Mouse (Mus musculus): ENCODE measurements around the gene Cenpx. TPM values are rescaled to one million over a fixed set of nuclear protein-coding genes. Genes with fewer than 3 reads are reported as not detected.
A peak's percentile ranks its signal among the peaks of the same experiment; 100 is the strongest.
"Not testable (repeated sequence)": the region's sequence is repeated elsewhere in the genome, so short reads cannot be mapped to it uniquely, and the experiment has no call there.

Cenpx gene
- 100 to 1,000 TPM; 154 to 181 (median 169) TPM for polyA plus RNA-seq (2017; shearing (Covaris generic))

DNA sequence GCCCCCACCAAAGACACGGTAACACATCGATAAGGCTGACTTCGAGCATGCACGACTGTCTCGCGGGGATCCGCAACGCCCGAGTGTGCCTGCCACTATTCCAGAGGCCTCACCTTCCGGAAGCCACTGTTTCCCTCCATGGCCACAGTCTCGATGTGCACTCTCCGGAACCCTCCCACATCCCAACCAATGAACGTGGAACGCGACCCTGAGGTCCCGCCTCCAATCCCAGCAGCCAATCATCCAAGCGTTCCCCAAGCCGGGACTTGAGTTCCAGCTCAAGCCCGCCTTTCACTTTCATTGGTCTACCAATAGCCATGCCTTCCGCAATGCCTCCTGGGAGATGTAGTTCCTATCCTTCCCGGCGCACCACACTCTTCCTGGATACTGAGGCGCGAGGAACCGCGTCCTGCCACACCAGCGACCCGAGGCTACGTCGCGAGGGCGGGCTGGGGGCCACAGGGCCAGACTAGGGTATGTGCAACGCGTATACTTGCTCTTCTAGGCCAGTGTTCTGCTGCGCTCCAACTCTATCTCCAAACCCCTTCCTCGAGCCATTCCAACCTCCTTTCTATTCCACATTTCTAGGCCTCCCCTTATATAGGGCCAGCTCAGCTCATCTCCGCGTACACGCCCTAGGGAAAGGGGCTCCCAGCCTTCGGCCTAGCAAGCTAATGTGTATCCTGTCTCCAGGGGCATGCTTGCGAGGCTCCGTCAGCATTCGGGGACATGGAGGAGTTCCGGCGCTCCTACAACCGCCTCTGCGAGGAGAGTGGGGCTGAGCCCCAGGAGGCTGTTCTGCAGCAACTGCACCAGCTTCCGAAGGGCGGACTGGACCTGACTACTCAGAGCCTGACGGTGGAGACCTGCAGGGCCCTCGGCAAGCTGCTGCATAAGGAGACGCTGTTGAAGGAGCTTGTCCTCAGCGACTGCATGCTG, at the start of gene Cenpx, which contains the start of gene Lrrc45:
Gene Cenpx, minus strand, starts transcription at position 159 of the 939 bp plus-strand sequence.
Gene Lrrc45, plus strand, starts transcription at position 346 of the 939 bp plus-strand sequence.
- peak; percentile 98 for ATAC-seq

DNA sequence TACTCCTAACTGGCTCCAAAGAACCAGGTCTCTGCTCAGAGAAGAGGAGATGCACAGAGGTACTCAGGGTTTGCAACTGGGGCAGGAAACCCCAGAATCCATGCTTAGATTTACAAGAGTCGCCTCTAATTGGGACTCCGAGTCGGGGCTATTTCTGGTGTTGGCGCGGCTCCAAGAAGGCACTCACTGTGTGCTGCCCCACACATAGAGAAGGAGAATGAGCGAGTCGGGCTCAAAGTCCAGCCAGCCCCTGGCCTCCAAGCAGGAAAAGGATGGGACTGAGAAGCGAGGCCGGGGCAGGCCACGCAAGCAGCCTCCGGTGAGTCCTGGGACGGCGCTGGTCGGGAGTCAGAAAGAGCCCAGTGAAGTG, 49.1 kb upstream of the Cenpx start, which contains the start of gene Hmga1b:
Gene Hmga1b, plus strand, starts transcription at position 123 of the 370 bp plus-strand sequence.
- ATAC-seq: not testable (repeated sequence)

DNA sequence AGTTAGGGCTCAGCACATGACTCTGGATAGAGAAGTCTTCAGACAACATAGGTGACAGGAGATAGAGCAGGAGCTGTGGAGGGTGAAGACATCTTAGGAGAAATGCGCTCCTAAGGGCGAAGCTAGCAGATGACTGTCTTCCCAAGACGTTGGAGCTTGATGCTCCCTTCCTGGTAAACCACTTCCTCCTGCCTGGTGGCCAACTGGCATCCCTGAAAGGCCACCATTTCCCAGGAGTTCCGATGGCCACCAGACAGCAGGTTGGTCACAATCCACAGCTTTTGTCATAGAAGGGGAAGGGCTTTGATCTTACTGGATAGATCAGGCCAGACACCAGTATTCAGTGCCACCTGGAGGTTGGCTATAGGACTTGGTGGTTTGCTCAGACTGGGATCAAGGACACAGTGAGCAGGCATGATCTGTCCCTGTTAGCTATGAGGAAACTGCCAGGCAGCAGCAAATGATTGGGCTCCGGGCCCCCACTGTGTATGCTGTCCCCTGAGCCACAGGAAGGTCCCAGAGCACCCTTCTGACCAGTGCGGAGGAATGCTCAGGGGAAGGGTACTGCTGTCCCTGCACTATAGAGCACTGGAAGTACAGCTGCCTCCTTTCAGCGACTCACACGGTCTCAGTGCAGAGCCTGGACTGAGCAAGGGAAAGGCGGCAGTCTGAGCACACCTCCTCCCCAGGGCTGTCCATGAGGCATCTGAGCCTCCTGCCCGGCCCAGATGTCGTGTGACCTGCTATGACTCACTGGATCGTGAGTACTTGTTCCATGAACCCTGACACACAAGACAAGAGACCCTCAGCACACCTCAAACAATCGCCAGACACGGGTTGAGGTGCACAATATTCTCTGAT, 48.5 kb upstream of the Cenpx start:
- no peak for ATAC-seq

DNA sequence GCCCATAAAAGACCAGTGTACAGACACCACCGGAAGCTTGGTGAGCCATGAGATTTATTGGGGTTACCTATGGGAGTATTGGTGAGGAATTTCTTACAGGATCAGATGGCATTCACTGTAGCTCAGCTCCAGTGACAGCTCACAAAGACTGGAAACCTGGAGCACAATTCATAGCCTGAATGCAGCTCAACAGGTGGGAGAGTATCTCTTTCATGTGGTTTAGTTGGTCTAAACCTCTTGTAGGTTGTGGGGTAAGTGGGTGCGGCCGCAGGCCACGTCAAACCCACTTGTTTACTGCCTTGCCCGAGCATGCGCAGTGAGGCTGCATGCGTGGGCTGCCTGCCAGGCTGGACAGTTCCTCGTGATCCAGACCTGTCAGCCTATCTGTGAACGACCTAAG, 46.7 kb upstream of the Cenpx start:
- ATAC-seq: no peak

DNA sequence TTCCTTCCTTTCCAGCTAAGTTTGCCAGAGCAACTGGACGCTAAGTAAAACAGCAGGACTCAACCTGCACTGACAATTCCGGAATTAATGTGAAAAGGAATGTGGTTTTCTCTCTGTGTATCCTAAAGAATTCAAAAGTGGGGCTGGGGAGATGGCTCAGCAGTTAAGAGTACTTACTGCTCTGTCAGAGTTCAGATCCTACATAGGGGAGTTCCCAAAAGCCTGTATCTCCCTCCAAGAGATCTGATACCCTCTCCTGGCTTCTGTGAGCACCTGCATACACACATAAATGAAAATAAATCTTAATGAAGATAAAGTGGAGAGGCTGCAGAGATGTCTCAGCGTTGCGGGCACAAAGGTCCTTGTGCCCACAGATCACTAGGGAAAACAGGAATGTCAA, 38.1 kb upstream of the Cenpx start:
- ATAC-seq: no peak

DNA sequence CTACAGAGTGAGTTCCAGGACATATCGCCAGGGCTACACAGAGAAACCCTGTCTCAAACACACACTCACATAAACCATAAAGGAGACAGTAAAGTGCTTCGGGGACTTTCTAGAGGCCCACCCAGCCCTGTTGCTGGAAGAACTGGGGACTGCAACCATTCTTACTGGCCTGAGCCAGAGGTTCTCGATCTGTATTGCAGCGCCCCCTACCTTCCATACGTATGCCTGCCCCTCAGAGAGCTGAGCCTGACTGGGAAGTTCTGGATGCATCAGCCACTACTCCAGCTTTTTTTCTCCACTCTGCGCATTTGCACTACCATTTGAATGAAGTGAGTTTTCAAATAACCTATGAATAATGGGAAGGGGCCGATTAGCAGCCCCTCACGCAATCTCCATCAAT, 35.9 kb upstream of the Cenpx start:
- ATAC-seq: no peak

DNA sequence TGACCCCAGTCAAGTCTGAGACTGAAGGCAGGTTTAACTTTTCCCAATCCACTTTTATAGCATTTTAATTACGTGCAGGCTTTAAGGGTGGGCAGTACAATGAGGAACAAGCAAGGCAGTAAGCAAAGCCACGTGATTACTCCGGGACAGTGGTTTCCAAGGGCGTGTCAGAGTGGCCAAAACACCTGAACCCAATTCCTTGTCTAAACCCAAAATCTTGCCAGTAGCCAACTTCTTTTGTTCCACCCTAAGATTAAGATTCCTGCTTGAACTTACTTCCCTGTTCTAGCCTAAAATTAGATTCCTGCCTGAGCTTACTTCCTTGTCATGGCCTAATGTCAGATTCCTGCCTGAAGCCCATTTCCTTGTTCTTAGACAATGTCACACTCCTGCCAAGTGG, 34.4 kb upstream of the Cenpx start:
- ATAC-seq: no peak

DNA sequence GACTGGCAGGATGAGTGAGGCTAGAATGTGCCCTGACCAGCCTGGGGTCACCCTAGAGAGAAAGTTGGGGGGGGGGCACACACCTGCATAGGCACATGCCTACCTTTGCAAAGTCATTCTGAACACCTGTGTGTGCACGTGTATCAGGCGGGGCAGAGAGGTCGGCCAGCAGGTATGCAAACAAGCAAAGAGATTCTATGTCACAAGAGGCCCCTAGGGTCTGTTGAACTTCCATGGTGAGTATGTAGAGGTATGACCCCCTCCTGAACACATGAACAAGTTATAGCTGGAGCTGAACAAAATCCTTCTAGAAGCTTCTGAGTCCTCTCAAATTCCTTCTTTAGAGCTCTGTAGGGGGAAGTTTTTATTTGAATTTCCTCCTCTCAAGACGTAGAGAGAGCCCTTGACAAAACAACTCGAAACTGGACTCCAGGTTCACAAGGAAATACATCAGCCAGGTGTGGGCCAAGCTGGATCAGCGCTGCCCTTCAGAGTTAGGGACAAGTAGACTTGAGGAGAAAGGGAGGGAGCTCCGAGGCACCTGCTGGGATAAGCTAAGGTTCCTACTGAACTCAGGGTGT, 30.7 kb upstream of the Cenpx start:
- no peak for ATAC-seq

DNA sequence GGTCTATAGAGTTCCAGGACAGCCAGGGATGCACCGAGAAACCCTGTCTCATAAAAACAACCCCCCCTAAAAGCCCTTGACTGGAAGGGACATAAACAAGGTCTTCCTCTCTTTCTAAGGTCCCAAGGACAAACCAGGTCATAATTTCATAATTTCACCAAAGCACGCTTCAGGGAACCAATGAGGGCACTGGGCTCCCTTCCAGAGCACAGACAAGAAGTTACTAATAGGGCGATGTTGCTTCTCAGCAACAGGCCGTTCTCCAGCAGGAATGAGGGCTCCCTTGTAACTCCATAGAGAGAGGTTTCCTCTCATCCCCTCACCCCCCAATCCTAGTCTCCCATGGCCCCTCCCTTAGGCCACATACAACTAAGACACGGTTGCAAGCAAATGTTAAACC, 27.4 kb upstream of the Cenpx start:
- ATAC-seq: no peak

DNA sequence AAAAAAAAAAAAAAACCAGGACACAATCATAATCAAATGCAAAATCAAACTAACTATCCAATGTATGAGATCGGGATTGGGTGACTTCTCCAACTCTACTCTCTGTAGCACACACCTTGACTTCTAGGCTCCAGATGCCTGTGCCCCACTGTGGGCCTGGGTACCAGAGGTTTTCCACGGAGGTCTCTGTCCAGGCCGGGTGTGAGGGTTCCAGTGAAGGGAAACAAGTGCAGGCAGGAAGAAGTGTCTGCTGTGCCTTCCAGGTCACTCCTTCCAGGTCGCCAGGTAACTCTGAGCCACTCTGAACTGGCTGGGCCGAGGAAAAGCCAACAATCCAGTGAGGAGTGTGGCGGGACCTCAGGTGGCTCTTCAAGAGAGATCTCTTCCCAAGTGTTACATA, 22.9 kb upstream of the Cenpx start:
- no peak for ATAC-seq

DNA sequence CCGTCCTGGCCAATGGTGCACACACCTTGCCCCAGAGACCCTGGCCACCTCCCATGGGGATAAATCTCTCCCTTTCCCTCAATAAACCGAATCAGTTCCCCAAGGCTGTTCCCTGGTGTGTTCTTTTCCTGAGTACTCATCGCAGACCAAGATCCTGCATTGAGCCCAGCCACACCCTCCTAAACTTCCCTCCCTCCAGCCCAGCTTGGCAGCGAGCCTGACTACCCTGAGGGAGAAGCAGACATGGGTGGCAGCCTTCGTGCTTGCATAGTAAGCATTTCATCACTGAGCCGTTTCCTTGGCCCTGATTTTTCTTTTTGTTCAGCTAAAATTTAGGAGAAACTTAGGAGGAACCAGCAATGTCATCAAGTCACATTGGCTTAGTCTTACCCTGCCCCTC, 20.0 kb upstream of the Cenpx start:
- no peak for ATAC-seq

DNA sequence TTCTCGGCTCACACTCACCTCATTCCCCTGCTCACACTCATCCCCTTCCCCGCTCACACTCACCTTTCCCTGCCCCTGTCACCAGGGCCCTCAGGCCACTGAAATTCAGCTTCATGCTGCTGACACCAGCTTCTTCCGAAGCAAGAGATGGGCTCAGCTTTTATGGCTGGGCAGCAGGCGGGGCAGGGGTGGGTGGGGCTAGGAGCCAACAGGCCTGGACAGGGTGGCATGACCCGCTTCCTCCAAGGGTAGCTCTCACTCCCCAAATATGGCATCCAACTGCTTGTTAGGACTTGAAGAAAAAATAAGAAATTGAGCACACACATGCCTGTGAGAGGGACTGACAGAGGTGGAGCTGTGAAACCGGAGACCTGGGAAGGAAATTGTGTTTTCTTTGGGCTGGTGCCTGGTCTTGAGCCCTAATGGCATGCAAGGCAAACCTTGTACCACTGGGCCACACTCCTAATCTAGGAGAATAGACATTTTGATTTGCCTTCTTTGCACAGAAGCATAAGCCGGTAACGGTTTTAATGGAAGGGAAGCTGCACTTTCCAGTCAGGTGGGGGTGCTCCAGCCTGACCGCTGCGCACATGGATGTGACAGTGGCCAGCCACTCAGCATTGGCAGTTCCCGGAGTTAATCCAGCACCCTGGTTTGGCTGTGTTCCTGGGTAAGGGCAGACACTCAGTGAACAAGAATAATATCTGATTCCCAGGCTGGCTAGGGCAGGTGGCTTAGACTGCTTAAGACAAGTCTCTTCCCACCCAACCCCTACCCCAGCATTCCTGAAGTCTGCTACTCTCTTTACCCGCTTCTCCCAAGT, 18.5 kb upstream of the Cenpx start, which contains the start of gene Cbr2:
Gene Cbr2, minus strand, starts transcription at position 257 of the 823 bp plus-strand sequence.
- no peak for ATAC-seq

DNA sequence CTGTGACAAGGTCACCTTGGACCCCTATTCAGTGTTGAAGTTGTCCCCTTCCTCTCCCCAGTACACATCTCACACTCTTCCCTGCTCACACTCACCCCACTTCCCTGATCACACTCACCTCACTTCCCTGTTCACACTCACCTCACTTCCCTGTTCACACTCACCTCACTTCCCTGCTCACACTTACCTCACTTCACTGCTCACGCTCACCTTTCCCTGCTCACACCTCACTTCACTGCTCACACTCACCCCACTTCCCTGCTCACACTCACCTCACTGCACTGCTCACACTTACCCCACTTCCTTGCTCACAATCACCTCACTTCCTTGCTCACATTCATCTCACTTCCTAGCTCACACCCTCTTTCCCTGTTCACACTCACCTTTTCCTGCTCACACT, 17.9 kb upstream of the Cenpx start:
- no peak for ATAC-seq

DNA sequence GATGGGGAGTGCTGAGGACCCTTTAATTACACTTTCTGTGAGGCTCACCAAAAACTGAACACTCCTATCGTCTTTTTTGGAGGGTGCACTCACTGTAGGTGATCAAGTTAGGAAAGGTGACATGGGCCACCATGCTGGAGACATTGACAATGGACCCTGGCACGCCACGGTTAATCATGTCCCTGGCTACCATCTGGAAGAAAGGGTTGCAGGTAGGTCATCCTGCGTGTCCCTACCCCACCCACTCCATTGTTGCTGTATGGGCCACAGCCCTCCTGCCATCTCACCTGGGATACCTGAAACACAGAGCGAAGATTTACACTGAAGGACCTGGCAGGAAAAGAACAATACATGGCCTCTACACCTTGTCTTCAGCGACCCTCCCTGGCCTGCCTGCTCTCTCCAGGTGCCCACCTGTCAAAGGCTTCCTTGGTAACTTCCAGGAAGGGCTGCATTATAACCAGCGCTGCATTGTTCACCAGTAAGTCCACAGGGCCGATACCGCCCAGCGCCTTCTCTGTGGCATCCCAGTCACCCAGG, 16.9 kb upstream of the Cenpx start:
- ATAC-seq: no peak

DNA sequence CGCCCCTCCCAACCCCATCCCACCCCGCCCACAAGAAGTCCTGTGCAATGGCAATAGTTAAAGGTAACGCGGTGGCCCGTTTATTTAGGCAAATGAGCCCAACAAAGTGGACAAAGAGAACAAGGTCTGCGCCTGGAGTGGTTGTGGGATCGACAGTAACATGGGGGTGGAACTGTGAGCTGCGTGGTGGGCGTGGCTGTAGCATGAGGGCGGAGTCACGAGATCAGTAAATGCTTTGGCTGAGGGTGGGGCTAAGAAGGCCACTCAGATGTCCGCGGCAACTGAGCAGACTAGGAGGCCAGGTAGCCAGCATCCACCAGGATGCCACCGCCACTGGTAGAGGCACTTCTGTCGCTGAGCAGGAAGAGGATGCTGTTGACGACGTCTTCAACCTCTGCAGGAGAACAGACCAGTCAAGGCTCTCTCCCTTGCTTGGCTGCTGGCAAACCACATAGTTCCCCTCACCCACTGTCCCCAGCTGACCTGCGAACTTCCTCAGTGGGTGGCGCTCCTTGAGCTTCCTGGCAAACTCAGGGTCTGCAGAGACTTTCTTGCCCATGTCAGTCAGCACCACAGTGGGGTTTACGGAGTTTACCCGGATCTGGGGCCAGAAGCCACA, 16.0 kb upstream of the Cenpx start:
- ATAC-seq: peak; percentile 32

DNA sequence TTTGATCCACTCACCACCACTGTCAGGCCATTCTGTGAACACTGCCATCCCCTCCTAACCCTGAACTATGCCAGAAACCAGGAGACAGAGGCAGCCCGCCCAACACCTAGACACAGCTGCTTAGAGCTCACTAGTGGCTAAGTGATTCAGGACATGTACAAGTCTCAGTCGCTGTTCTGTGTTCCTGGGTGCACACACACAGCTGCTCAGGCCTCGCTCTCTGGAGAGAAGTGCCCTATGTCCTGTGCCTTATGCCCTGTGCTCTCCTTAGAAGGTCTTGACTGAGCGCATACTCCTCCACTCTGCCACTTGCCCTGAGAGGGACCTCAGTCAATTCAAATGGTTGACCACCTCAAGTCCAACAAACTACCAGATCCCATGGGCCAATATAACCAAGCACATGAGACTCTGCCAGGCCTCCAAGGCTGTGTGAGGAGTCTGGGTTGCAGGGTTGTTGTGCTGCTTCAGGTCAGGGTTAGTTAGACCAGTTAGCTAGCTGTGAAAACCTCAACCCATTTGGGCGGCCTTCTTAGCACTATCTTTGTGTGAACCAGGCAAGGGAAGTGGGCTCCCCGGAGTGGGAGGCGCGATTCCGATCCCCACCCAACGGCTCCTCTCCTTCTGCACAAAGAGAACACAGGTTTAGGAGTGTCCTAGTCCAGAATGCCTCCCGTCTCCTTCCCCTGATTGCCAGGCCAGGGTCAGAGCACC, 15.1 kb upstream of the Cenpx start:
- no peak for ATAC-seq

DNA sequence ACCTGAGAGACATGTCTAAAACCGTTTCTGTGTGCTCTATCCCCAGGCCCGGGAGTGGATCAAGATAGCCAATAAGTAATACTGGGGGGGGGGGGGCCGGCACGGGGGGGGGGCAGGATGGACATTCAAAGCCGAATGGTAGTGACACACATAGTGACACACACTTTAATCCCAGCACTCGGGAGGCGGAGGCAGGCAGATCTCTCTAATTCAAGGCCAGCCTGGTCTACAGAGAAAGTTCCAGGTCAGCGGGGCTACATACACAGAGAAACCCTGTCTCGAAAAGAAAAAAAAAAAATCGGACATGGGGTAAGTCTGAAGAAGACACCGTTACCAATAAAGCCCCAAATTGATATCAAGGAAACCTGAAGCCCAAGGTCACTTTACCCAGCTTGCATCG, 14.0 kb upstream of the Cenpx start:
- no peak for ATAC-seq

DNA sequence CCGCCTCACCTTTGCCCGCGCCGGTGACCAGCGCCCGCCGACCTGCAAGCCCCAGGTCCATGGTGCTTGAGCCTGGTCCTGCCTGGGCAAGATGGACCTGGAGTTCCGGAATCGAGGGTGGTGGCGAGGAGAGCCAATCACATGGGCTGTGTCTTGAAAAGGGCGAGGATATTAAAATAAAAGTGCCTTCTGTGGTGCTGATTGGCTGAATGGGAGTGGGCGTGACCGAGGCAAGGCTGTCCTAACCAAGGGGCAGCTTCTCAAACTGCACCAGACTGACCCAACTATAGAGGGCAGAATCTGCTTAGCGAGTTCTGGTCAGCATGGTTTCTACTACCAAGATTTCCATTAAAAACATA, 13.6 kb upstream of the Cenpx start, which contains the start of gene Dcxr:
Gene Dcxr, minus strand, starts transcription at position 113 of the 359 bp plus-strand sequence.
- ATAC-seq: peak; percentile 87

DNA sequence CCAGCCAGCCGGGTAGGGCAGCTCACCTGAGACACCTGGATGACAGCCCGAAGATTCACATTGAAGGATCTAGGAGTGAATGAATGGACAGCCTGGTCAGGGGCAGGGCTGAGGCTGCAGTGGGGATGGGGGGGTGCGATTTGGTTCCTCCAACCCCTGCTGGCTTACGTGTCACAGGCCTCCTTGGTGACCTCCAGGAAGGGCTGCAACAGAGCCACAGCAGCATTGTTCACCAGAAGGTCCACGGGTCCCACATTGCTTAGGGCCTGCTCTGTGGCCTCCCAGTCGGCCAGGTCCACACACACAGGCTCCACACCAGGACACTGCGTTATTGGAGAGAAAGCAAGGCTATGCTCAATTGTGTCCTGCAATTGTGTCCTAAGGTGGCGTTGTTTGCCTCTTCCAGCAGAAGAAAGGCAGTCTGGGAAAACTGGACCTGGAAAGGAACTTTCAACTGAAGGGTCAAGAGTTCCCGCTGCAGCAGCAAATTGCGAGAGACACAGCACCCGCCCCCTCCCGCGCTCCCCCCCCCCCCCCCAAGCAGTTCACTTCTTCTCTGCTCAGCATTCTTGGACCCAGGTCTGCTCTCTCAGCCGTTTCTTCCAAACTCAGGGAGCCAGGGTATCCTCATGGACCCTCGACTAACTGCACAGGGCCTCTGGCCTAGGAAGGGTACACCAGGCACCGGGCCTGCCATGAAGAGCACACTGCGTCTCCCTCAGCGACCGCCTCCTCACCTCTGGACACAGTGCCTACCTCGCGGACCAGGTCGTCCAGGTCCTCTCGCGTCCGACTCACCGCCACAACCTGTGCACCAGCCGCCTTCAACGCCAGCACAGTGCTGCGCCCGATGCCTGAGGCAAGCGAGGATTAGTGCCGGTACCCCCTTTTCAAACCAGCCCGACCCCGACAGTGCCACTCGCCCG, 13.0 kb upstream of the Cenpx start:
- ATAC-seq: peak; percentile 35
